Mouse (Mus musculus) bone marrow, adult 2 months (tissue): Measurements from ENCODE around the gene Ralbp1.

ENCODE experiments used
- CTCF ChIP-seq: fragments of 200-500 bp; IDR thresholded peaks from 2 replicates; pipeline ENCODE4 v1.5.1; 2011; ENCODE audit warnings: low read length, control low read depth; ENCODE audit not compliant: control insufficient read depth, insufficient read depth
- POLR2A ChIP-seq: fragments of 200-500 bp; IDR thresholded peaks from 2 replicates; pipeline ENCODE4 v1.6.1; 2011; ENCODE audit warnings: low read depth, mild to moderate bottlenecking, control low read depth, low read length, borderline replicate concordance; ENCODE audit not compliant: control insufficient read depth

- TF ChIP-seq CTCF = no peak
- TF ChIP-seq POLR2A = no peak
These were observed 51.7 kb downstream of the Ralbp1 start for GRCm38 (mm10) chr17:65833891-65834290.
